Comparison of ENCODE assay signal across 11 mouse cellular contexts in the genomic region with DNA sequence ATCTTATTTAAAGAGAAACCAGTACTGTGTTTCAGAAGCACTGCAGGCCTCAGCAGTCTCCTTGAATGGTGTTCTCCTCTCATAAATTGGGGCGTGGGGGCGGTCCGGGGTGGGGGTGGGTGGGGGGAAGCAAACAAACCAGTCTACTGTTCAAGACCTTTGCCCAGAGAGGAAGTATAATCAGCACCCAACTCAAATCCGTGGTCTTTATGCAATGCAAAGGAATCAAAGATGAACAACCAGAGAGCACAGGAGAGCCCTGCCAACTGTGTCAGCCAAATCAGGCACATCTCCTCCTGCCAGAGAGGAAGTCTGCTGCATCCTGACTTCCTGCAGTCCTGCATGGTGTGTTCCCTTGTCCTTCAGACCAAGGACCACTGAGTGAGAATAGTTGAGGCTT.
DNase-seq lines count a peak whose midpoint lies in the region; ATAC-seq and TF ChIP-seq lines count a peak whose summit lies in the region.
"Had no signal": no experiment of that assay in that cellular context is flagged by ENCODE, and none has a peak within 500 bp of the region (broad histone marks: within the 10 kb centered on the region; RNA-seq: fewer than 3 reads in every experiment).

No protein-coding gene starts in this region.

- no peak overlapping the region for H3K4me3 ChIP-seq in liver, adult 2 months (ENCODE audit: insufficient read depth, low read depth, low read length)
- H3K4me3 ChIP-seq: embryonic facial prominence, embryonic 12.5 days had no signal

- H3K36me3 ChIP-seq in liver, adult 2 months (ENCODE audit: control insufficient read depth, insufficient read depth, low read length) = no peaks in the 10 kb centered on the region
- H3K36me3 ChIP-seq: embryonic facial prominence, embryonic 12.5 days had no signal

- H3K9ac ChIP-seq in liver, adult 2 months (ENCODE audit: low read depth, low read length) = no peak overlapping the region
- H3K9ac ChIP-seq: embryonic facial prominence, embryonic 12.5 days had no signal

- no peaks in the 10 kb centered on the region for H3K27me3 ChIP-seq in liver, adult 2 months (ENCODE audit: control insufficient read depth, insufficient read depth, low read length)
- H3K27me3 ChIP-seq: embryonic facial prominence, embryonic 12.5 days had no signal

- ATAC-seq in megakaryocyte progenitor cell, adult 5-6 weeks (replicated peaks; ENCODE audit: poor library complexity) = no peak

- H3K27ac ChIP-seq in liver, adult 2 months (replicated peaks; ENCODE audit: insufficient read depth, low read depth, low read length) = no peak overlapping the region
- H3K27ac ChIP-seq: embryonic facial prominence, embryonic 12.5 days had no signal

- peaks cover 25% of the 10 kb centered on the region for H3K79me2 ChIP-seq in liver, adult 2 months (ENCODE audit: control insufficient read depth, insufficient read depth, low read length)

- peak; percentile 22 to 47 for DNase-seq in cerebellum, adult 18-20 months
- no peak for DNase-seq in cerebellum, adult 8-10 months
- peak; percentile 78 for DNase-seq in liver, adult 2 months (ENCODE audit: extremely low read depth, low read depth, low spot score)
- DNase-seq in liver = no peak
- DNase-seq in cerebellum, postnatal 25 days = peak; percentile 37 to 47
- DNase-seq in lung, postnatal 10 days = peak; percentile 35
- DNase-seq in right cerebral cortex, adult 2 months (ENCODE audit: low spot score in 2 of 2) = no peak
- DNase-seq: gastrocnemius, postnatal 10 days; kidney, postnatal 14 days had no signal

- no peak for TF ChIP-seq POLR2A in liver, adult 2 months (IDR thresholded peaks at IDR 0.05; ENCODE audit: extremely low read depth, insufficient read depth, low read length)

- peaks cover 7% of the 10 kb centered on the region; the same call in 1 of the 2 replicates for H3K4me1 ChIP-seq in liver, adult 2 months (ENCODE audit: control insufficient read depth, insufficient read depth, low read length)

- WGBS in liver, adult 2 months = 2% methylated on average over 4 of the region's 4 CpGs

- TF ChIP-seq CTCF in liver, adult 2 months (IDR thresholded peaks at IDR 0.05; ENCODE audit: low read depth, low read length) = no peak

Comparison
In these comparisons a context has a peak if more than half of its experiments do, and no peak if none do; other contexts are left out.
1. DNase-seq: peak in cerebellum, adult 18-20 months (2 of 2), liver, adult 2 months (single experiment), cerebellum, postnatal 25 days (2 of 2) and lung, postnatal 10 days (single experiment); none in cerebellum, adult 8-10 months (single experiment), liver (single experiment) and right cerebral cortex, adult 2 months (0 of 2).